Mouse (Mus musculus): ENCODE results near the gene Olfr153. TPM values are rescaled to one million over a fixed set of nuclear protein-coding genes. Genes with fewer than 3 reads are reported as not detected.
"Not testable (repeated sequence)": the region's sequence is repeated elsewhere in the genome, so short reads cannot be mapped to it uniquely, and the experiment has no call there.

Olfr153 gene
- not detected for polyA plus RNA-seq (2021)

GRCm38 (mm10) chr2:87531496-87531895 is at the start of gene Olfr153:
TSS of gene Olfr153 (plus strand) at chr2:87531796.
- no peaks in the 10 kb centered on the region for H3K27me3 ChIP-seq
- no peak for ATAC-seq
- no peak for TF ChIP-seq CTCF (IDR thresholded peaks at IDR 0.05)
- in situ Hi-C loops (cut with MboI; ENCODE audit: low pct_unique_long_range_greater_than_20kb) = no loop called here
- POLR2A ChIA-PET = no interaction called here
- no peak for DNase-seq (ENCODE audit: low read depth, low spot score)
- CTCF ChIA-PET = no interaction called here

DNA sequence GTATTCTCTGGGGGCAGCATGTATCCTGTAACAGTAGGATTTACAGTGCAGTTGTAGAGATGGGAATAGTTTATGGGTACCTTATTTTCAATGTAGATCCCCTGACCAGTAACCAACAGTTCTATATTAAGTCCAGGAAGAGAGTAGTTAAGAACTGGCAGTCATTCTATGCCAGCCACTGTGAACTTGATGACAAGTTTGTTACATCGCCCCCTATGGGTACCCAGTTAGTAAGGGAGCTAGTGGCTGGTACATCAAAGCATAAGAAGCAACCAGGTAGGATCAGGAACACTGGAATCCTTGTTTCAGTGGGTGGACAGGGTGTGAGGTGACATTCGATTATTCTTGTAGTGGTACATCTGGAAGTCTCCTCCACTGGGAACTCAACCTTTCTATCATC is 49.3 kb upstream of the Olfr153 start:
- ChIA-PET POLR2A (no interaction called here), CTCF (no interaction called here)
- DNase-seq (ENCODE audit: low read depth, low spot score) (no peak), ATAC-seq (no peak)
- no peak for TF ChIP-seq CTCF (IDR thresholded peaks at IDR 0.05)
- no peaks in the 10 kb centered on the region for H3K27me3 ChIP-seq
- in situ Hi-C loops (cut with MboI; ENCODE audit: low pct_unique_long_range_greater_than_20kb) = no loop called here

DNA sequence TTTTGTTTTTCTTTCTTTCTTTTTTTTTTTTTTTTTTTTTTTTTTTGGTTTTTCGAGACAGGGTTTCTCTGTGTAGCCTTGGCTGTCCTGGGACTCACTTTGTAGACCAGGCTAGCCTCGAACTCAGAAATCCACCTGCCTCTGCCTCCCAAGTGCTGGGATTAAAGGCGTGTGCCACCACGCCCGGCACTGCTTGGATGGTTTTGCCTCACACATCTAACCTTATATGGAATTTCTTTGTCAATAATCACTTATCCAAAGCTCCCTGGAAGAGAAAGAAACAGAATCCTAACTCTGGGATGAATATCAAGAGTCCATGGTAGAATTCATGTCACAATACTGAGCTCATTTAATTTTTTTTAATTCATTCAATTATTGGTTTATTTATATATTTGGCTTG is 34.6 kb upstream of the Olfr153 start, which contains the start of gene Pramel7:
Gene Pramel7, minus strand, starts transcription at position 101 of the 400 bp plus-strand sequence.
- POLR2A ChIA-PET; ATAC-seq; DNase-seq (ENCODE audit: low read depth, low spot score); CTCF ChIA-PET; in situ Hi-C loops (cut with MboI; ENCODE audit: low pct_unique_long_range_greater_than_20kb); H3K27me3 ChIP-seq: not testable (repeated sequence)

GRCm38 (mm10) chr2:87506265-87506664 is 25.3 kb upstream of the Olfr153 start, which contains the start of gene Pramel6:
TSS of gene Pramel6 (plus strand) at chr2:87506565.
- ChIA-PET CTCF (no interaction called here), POLR2A (no interaction called here)
- TF ChIP-seq CTCF (IDR thresholded peaks at IDR 0.05) = no peak
- H3K27me3 ChIP-seq = no peaks in the 10 kb centered on the region
- ATAC-seq (no peak), DNase-seq (ENCODE audit: low read depth, low spot score) (no peak)
- in situ Hi-C loops (cut with MboI; ENCODE audit: low pct_unique_long_range_greater_than_20kb) = no loop called here

- CTCF ChIA-PET = no interaction called here
- POLR2A ChIA-PET = no interaction called here
- H3K27me3 ChIP-seq = no peaks in the 10 kb centered on the region
- TF ChIP-seq CTCF (IDR thresholded peaks at IDR 0.05) = no peak
- in situ Hi-C loops (cut with MboI; ENCODE audit: low pct_unique_long_range_greater_than_20kb) = no loop called here
- ATAC-seq = no peak
- no peak for DNase-seq (ENCODE audit: low read depth, low spot score)
These were observed 16.6 kb upstream of the Olfr153 start for GRCm38 (mm10) chr2:87515046-87515445.

DNA sequence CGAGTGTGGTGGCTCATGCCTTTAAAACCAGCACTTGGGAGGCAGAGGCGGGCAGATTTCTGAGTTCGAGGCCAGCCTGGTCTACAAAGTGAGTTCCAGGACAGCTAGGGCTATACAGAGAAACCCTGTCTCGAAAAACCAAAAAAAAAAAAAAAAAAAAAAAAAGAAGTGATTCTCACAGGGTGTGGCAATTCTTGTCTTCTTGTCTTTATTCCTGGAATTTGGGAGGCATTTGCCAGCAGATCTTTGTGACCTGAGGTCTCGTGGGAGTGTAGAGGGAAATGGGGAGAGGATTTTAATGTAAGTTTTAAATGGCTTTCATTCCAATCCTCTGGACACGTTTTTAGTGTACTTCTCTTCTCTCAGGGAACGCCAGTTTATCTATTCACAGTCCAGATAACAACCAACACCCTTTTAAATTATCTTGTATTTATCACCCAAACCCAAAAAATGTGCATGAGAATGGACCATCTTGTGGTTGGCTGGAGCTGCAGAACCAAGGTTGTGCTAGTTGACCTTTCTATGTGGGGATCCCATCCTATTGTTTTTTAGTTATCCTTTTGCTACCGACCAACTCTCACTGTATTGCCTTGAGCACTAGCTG is 16.0 kb upstream of the Olfr153 start:
- ATAC-seq (no peak), DNase-seq (ENCODE audit: low read depth, low spot score) (no peak)
- ChIA-PET POLR2A (no interaction called here), CTCF (no interaction called here)
- in situ Hi-C loops (cut with MboI; ENCODE audit: low pct_unique_long_range_greater_than_20kb) = no loop called here
- H3K27me3 ChIP-seq = no peaks in the 10 kb centered on the region
- no peak for TF ChIP-seq CTCF (IDR thresholded peaks at IDR 0.05)

DNA sequence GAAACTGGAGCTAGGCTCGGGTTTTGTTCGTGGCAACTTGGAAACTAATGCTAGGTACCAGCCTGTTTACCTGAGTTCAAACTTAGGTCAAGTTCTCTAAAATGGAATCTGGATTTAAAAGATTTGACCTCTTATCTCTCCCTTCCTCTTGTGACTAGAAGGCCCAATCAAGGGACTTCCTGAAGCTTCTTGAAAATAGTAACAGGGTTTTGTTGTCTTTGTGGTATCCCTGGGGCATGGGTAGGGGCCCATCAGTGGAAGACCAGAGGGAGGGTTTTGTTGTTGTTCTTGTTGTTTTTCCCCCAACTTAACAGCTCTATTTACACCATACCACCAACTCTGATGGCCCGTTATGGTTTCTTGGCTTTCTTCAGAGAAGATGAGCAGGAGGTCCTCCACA is 15.0 kb upstream of the Olfr153 start:
- in situ Hi-C loops (cut with MboI; ENCODE audit: low pct_unique_long_range_greater_than_20kb) = no loop called here
- DNase-seq (ENCODE audit: low read depth, low spot score) (no peak), ATAC-seq (no peak)
- POLR2A ChIA-PET = no interaction called here
- no peak for TF ChIP-seq CTCF (IDR thresholded peaks at IDR 0.05)
- no peaks in the 10 kb centered on the region for H3K27me3 ChIP-seq
- CTCF ChIA-PET = no interaction called here

- TF ChIP-seq CTCF (IDR thresholded peaks at IDR 0.05) = no peak
- DNase-seq (ENCODE audit: low read depth, low spot score) (no peak), ATAC-seq (no peak)
- no peaks in the 10 kb centered on the region for H3K27me3 ChIP-seq
- POLR2A ChIA-PET = no interaction called here
- in situ Hi-C loops (cut with MboI; ENCODE audit: low pct_unique_long_range_greater_than_20kb) = no loop called here
- CTCF ChIA-PET = no interaction called here
These were observed 10.9 kb upstream of the Olfr153 start for GRCm38 (mm10) chr2:87520651-87521050.

DNA sequence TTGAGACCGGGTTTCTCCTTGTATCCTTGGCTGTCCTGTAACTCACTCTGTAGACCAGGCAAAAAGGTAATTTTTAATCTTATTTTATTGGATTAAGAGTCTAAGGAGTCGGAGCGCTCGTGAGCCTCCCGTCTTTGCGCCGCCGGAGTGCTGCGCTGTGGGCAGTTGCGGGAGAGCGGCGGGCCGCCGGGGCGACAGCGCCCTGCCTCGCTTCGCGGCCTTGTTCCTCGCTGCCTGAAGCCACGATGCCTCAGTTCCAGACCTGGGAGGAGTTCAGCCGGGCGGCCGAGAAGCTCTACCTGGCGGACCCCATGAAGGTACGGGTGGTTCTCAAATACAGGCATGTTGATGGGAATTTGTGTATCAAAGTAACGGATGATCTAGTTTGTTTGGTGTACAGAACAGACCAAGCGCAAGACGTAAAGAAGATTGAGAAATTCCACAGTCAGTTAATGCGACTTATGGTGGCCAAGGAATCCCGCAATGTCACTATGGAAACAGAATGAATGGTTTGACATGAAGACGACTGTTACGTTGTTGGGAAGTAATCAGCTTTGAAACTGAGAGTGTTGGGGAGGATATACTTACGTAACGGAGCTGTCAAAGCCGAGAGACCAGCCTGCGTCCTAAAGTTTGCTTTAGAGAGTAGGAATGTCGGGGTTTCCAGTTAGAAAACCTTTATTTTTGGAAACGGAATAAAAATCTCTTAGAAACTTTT is 5.5 kb upstream of the Olfr153 start:
- in situ Hi-C loops (cut with MboI; ENCODE audit: low pct_unique_long_range_greater_than_20kb); DNase-seq (ENCODE audit: low read depth, low spot score); ATAC-seq; H3K27me3 ChIP-seq; CTCF ChIA-PET; POLR2A ChIA-PET: not testable (repeated sequence)

GRCm38 (mm10) chr2:87534826-87535225 is 3.2 kb downstream of the Olfr153 start:
- TF ChIP-seq CTCF (IDR thresholded peaks at IDR 0.05) = no peak

GRCm38 (mm10) chr2:87545442-87545841 is 13.8 kb downstream of the Olfr153 start, which contains the start of gene Olfr1128:
TSS of gene Olfr1128 (minus strand) at chr2:87545542.
- POLR2A ChIA-PET = no interaction called here
- CTCF ChIA-PET = no interaction called here
- no peak for TF ChIP-seq CTCF (IDR thresholded peaks at IDR 0.05)
- ATAC-seq (no peak), DNase-seq (ENCODE audit: low read depth, low spot score) (no peak)
- in situ Hi-C loops (cut with MboI; ENCODE audit: low pct_unique_long_range_greater_than_20kb) = no loop called here
- no peaks in the 10 kb centered on the region for H3K27me3 ChIP-seq

More at GRCm38 (mm10) chr2:87534826-87535225, 3.2 kb downstream of the Olfr153 start:
- POLR2A ChIA-PET = no interaction called here
- ATAC-seq (no peak), DNase-seq (ENCODE audit: low read depth, low spot score) (no peak)
- CTCF ChIA-PET = no interaction called here
- no peaks in the 10 kb centered on the region for H3K27me3 ChIP-seq
- in situ Hi-C loops (cut with MboI; ENCODE audit: low pct_unique_long_range_greater_than_20kb) = no loop called here

DNA sequence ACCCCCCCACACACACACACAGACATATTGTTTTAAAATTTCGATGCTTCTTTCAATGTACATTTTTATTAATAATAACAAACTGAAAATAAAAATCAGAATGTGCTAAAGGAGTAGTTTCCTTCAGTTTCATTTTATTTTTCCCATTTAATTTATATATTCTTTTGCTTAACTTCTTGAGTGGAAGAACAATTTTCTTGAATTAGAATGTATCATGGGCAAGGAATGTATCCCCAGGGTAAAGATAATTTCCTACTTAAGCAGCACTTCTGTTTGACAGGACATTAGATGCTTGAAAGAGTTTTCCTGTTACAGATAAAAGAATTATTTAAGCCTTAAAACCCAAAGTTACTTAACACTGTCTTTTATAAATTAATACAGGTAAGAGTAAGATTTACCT is 42.0 kb downstream of the Olfr153 start, which contains the start of gene Olfr1129:
Gene Olfr1129, plus strand, starts transcription at position 301 of the 400 bp plus-strand sequence.
- POLR2A ChIA-PET; DNase-seq (ENCODE audit: low read depth, low spot score); H3K27me3 ChIP-seq; in situ Hi-C loops (cut with MboI; ENCODE audit: low pct_unique_long_range_greater_than_20kb); CTCF ChIA-PET; ATAC-seq: not testable (repeated sequence)

Other genes with a start within 250 kb of the Olfr153 start
- not detected for gene Olfr1118, start 224.2 kb upstream of the Olfr153 start, polyA plus RNA-seq (2021)
- gene Olfr1120, start 177.0 kb upstream of the Olfr153 start, polyA plus RNA-seq (2021) = not detected
- gene Olfr1121, start 161.9 kb upstream of the Olfr153 start, polyA plus RNA-seq (2021) = not detected
- gene Olfr1122, start 145.9 kb upstream of the Olfr153 start, polyA plus RNA-seq (2021) = not detected
- gene Olfr1123, start 115.2 kb upstream of the Olfr153 start, polyA plus RNA-seq (2021) = not detected
- gene Olfr1124, start 101.5 kb upstream of the Olfr153 start, polyA plus RNA-seq (2021) = not detected
- gene Olfr1126, start 77.8 kb upstream of the Olfr153 start, polyA plus RNA-seq (2021) = not detected
- not detected for gene Pramel7, start 34.7 kb upstream of the Olfr153 start, polyA plus RNA-seq (2021)
- gene Pramel6, start 25.2 kb upstream of the Olfr153 start, polyA plus RNA-seq (2021) = not detected
- not detected for gene Olfr1128, start 13.7 kb downstream of the Olfr153 start, polyA plus RNA-seq (2021)
- gene Olfr1129, start 42.1 kb downstream of the Olfr153 start, polyA plus RNA-seq (2021) = not detected
- not detected for gene Olfr1130, start 74.4 kb downstream of the Olfr153 start, polyA plus RNA-seq (2021)
- not detected for gene Olfr1131, start 95.3 kb downstream of the Olfr153 start, polyA plus RNA-seq (2021)
- gene Olfr1132, start 105.7 kb downstream of the Olfr153 start, polyA plus RNA-seq (2021) = not detected
- gene Olfr1133, start 115.6 kb downstream of the Olfr153 start, polyA plus RNA-seq (2021) = not detected
- not detected for gene Olfr1134, start 126.7 kb downstream of the Olfr153 start, polyA plus RNA-seq (2021)
- not detected for gene Olfr1135, start 141.9 kb downstream of the Olfr153 start, polyA plus RNA-seq (2021)
- gene Olfr1136, start 162.2 kb downstream of the Olfr153 start, polyA plus RNA-seq (2021) = not detected
- not detected for gene Olfr1137, start 181.4 kb downstream of the Olfr153 start, polyA plus RNA-seq (2021)
- gene Olfr1138, start 208.2 kb downstream of the Olfr153 start, polyA plus RNA-seq (2021) = not detected
- gene Olfr1140, start 212.0 kb downstream of the Olfr153 start, polyA plus RNA-seq (2021) = not detected
- not detected for gene Olfr1141, start 222.2 kb downstream of the Olfr153 start, polyA plus RNA-seq (2021)
- not detected for gene Olfr152, start 247.7 kb downstream of the Olfr153 start, polyA plus RNA-seq (2021)

Measured in Patski (cell line).